Mouse (Mus musculus) cortical plate, adult 2 months (tissue): Measurements from ENCODE around the gene Tcp11.

Source experiments
- CTCF ChIP-seq: fragments of 200-500 bp; IDR thresholded peaks from 2 replicates; pipeline ENCODE4 v1.5.1; 2011; ENCODE audit warnings: mild to moderate bottlenecking, control low read depth, low read length; ENCODE audit not compliant: insufficient read depth; ENCODE audit errors: extremely low read depth
- POLR2A ChIP-seq: fragments of 200-500 bp; IDR thresholded peaks from 2 replicates; pipeline ENCODE4 v1.6.1; 2011; ENCODE audit warnings: mild to moderate bottlenecking, low read length, control low read depth; ENCODE audit not compliant: insufficient read depth; ENCODE audit errors: extremely low read depth

- TF ChIP-seq POLR2A (no peak), CTCF (no peak)
Measured at GRCm38 (mm10) chr17:28050210-28050609, 30.2 kb downstream of the Tcp11 start.
